Mouse (Mus musculus) bone marrow, adult 2 months (tissue): ENCODE measurements around the gene Pif1. TPM values are rescaled to one million over a fixed set of nuclear protein-coding genes. Genes with fewer than 3 reads are reported as not detected.

Experiments used
- H3K27ac ChIP-seq: fragments of 200-500 bp; 2 replicates; pipeline ENCODE4 v1.5.1; 2012; ENCODE audit warnings: low read depth, mild to moderate bottlenecking, control low read depth, inconsistent platforms, low read length; ENCODE audit not compliant: control insufficient read depth, poor library complexity, insufficient read depth
- H3K4me1 ChIP-seq: fragments of 200-500 bp; 2 replicates; pipeline ENCODE4 v1.6.1; 2011; ENCODE audit warnings: low read length; ENCODE audit not compliant: control insufficient read depth, insufficient read depth
- H3K4me3 ChIP-seq: fragments of 200-500 bp; replicated peaks from 2 replicates; pipeline ENCODE3; 2011; ENCODE audit warnings: mild to moderate bottlenecking, low read depth, low read length, control low read depth; ENCODE audit not compliant: control insufficient read depth
- CTCF ChIP-seq: fragments of 200-500 bp; IDR thresholded peaks from 2 replicates; pipeline ENCODE4 v1.5.1; 2011; ENCODE audit warnings: low read length, control low read depth; ENCODE audit not compliant: control insufficient read depth, insufficient read depth
- POLR2A ChIP-seq: fragments of 200-500 bp; IDR thresholded peaks from 2 replicates; pipeline ENCODE4 v1.6.1; 2011; ENCODE audit warnings: low read depth, mild to moderate bottlenecking, control low read depth, low read length, borderline replicate concordance; ENCODE audit not compliant: control insufficient read depth
- WGBS: fragments of 180-500 bp; shearing (Covaris S2); methylation state at CpG from one replicate; pipeline ENCODE4 v1.1.7; 2018; 5-methylcytosine and 5-hydroxymethylcytosine counted together
- polyA plus RNA-seq: library from polyadenylated mRNA; stranded (reverse); fragments of >200 nt; gene quantifications from 2 replicates; pipeline ENCODE4 v1.2.4, GENCODE M21; 2011; ENCODE audit warnings: low replicate concordance; ENCODE audit not compliant: missing spikeins, insufficient read depth, insufficient read length

Gene Pif1
- polyA plus RNA-seq, 1 experiment: 29.8 TPM

GRCm38 (mm10) chr9:65593596-65593995 is 6.6 kb downstream of the Pif1 start:
- Histone ChIP-seq H3K4me3 (no peak overlapping the region), H3K27ac (no peak overlapping the region), H3K4me1 (no peaks in the 10 kb centered on the region)
- WGBS: 93% methylated on average over 9 of the region's 9 CpGs
- TF ChIP-seq CTCF: no peak
- TF ChIP-seq POLR2A: no peak

- WGBS: 28% methylated on average over 8 of the region's 11 CpGs
- Histone ChIP-seq H3K4me1 (no peaks in the 10 kb centered on the region), H3K4me3 (no peak overlapping the region), H3K27ac (no peak overlapping the region)
- TF ChIP-seq CTCF: peak; percentile 17; the same call in 1 of the 2 replicates
- TF ChIP-seq POLR2A: no peak
Measured at GRCm38 (mm10) chr9:65598765-65599249, 11.8 kb downstream of the Pif1 start.

- no peak overlapping the region for H3K4me3 ChIP-seq
- no peaks in the 10 kb centered on the region; the same call in 1 of the 2 replicates for H3K4me1 ChIP-seq
- H3K27ac ChIP-seq: no peak overlapping the region
- 65% methylated on average over 2 of the region's 2 CpGs for WGBS
- TF ChIP-seq POLR2A: no peak
- no peak for TF ChIP-seq CTCF
Measured at GRCm38 (mm10) chr9:65600951-65601350, 14.0 kb downstream of the Pif1 start.

GRCm38 (mm10) chr9:65603401-65604102 is 16.6 kb downstream of the Pif1 start:
- no peak overlapping the region for H3K27ac ChIP-seq
- peak; percentile 23; the same call in 1 of the 2 replicates for TF ChIP-seq CTCF
- no peak for TF ChIP-seq POLR2A
- WGBS: 69% methylated on average over 8 of the region's 8 CpGs
- H3K4me3 ChIP-seq: no peak overlapping the region
- H3K4me1 ChIP-seq: no peaks in the 10 kb centered on the region; the same call in 1 of the 2 replicates

- WGBS: 16% methylated on average over 9 of the region's 9 CpGs
- TF ChIP-seq POLR2A (no peak), CTCF (peak; percentile 43)
- H3K4me1 ChIP-seq: no peaks in the 10 kb centered on the region; the same call in 1 of the 2 replicates
- H3K27ac ChIP-seq: no peak overlapping the region
- no peak overlapping the region for H3K4me3 ChIP-seq
Measured at GRCm38 (mm10) chr9:65605471-65606136, 18.6 kb downstream of the Pif1 start.

- no peak overlapping the region for H3K27ac ChIP-seq
- TF ChIP-seq POLR2A: no peak
- TF ChIP-seq CTCF: no peak
- 80% methylated on average over 9 of the region's 9 CpGs for WGBS
- H3K4me3 ChIP-seq: no peak overlapping the region
- no peaks in the 10 kb centered on the region; the same call in 1 of the 2 replicates for H3K4me1 ChIP-seq
Measured at GRCm38 (mm10) chr9:65606321-65607109, 19.6 kb downstream of the Pif1 start.

- Histone ChIP-seq H3K4me3 (no peak overlapping the region), H3K4me1 (no peaks in the 10 kb centered on the region; the same call in 1 of the 2 replicates), H3K27ac (no peak overlapping the region)
- 78% methylated on average over 2 of the region's 2 CpGs for WGBS
- TF ChIP-seq CTCF: no peak
- no peak for TF ChIP-seq POLR2A
Measured at GRCm38 (mm10) chr9:65607120-65607519, 20.2 kb downstream of the Pif1 start.
